Mouse (Mus musculus) T-helper 2 cell (primary cell): ENCODE measurements around the gene Slc41a1.
"Not testable (repeated sequence)": the region's sequence is repeated elsewhere in the genome, so short reads cannot be mapped to it uniquely, and the experiment has no call there.

Source experiments
- in situ Hi-C: fragments of 300-600 bp; cut with MboI, MseI; formaldehyde crosslinking; loops from one replicate; pipeline ENCODE4 v1.15.1; 2025; ENCODE audit warnings: high pct_unique_total_duplicates

The Slc41a1 gene

DNA sequence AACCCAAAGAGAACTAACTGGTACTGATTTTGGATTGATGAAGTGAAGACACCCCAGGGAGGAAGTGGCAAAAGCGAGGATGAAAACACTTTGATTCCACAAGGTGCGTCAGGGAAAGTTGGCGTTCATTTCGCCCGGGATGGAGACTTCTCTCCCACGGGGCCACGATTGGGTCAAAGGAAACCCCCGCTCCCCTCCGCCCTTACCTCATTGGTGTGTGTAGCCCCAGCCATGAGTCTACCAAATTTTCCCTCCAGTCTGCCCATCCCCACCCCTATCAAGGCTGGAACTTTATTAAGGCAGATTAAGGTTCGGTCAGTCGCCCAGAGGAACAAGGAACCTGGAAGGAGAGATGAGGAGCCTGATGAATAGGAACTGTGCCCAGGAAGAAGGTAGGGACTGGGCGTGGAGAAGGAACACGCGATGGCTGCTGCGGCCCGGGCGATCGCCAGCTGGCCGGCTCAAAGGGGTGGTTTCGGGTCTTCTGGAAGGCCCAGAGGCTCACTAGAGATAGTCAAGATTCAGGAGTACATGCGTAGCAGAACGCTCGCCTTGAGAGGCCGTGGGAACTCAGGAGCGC, at the start of gene Slc41a1:
Gene Slc41a1 (plus strand): TSS at position 287 of the 580 bp plus-strand sequence.
- in situ Hi-C loops: no loop called here

DNA sequence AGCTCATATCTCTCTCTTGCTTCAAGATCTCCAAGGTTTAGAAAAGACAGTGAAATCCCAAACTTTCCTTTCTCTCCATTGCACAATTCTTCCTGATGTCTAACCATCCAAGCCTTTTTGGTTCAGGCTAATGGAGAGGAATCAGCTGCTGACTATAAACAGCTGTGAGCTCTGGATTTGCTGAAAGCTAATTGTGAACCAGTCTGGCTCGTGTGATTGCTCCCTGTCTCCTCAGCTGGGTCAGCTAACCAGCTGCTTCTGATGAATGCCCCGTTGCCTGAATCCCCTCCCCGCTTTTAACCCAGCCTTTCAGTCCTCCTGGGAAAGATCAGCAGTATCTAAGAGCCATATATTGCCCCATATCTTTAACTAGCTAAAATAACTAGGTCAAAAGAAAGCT, 32.7 kb upstream of the Slc41a1 start:
- in situ Hi-C loops: no loop called here

DNA sequence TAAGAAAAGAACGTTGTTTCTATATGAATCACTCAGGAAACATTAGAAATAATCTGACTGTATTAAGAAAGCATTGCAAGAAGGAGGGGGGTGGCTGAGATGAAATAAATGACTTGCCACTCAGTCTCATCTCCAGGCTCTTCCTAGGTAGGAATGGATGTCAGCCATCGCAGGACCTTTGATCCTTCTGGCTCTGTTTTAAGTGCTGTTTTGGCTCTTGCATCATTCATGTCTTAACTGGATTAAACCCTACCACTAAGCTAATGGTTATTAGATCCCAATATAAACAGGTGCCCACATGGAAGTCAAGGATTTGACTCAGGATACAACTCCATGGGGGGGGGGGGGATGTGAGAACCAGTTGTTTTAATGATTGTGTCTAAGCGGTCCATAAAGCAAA, 32.1 kb upstream of the Slc41a1 start:
- in situ Hi-C loops: no loop called here

DNA sequence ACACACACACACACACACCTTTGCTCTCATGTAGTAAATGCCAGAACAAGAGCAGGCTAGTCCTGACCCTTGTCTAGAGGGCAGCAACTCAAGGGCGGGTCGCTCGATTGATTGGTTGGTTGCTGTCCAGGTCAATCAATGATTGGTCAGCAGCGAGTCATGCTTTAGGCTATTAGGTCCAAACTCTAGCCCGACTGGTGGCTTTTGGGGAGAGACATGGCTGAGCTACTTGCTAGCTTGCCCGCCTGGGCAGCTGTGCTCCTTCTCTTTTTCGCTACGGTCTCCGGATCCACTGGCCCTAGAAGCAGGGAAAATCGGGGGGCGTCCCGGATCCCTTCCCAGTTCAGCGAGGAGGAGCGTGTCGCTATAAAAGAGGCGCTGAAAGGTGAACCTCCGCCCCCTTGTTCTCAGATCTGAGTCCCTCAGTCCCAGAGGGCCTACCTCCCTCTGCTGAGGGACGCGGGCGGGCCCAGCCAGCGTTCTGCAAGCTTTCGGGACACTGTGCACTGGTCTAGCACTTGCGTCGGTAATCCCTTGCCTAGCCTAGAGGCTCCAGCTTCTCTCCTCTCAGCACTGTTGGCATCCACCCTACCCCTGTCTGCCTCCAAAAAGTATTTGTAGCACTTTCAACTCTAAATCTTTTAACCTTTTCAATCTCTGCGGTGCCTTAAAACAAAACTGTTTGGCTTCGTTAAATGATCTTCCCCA, 29.9 kb upstream of the Slc41a1 start, which contains the start of gene Pm20d1:
Gene Pm20d1 (plus strand): TSS at position 180 of the 708 bp plus-strand sequence.
- in situ Hi-C loops: no loop called here

DNA sequence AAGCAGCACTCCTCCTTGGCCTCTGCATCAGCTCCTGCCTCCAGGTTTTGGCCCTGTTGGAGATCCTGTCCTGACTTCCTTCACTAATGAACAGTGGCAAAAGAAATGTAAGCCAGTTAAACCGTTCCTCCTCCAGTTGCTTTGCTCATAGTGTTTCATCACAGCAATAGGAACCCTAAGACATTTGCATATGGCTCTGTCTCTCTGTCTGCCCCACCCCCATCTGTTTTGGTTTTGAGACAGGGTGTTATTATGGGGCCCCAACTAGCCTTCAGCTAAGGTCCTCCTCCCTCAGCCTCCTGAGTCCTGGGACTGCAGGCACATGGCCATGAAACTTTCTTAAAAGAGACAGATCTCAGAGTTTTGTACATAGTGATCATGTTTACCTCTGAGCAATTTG, 27.3 kb upstream of the Slc41a1 start:
- in situ Hi-C loops: no loop called here

DNA sequence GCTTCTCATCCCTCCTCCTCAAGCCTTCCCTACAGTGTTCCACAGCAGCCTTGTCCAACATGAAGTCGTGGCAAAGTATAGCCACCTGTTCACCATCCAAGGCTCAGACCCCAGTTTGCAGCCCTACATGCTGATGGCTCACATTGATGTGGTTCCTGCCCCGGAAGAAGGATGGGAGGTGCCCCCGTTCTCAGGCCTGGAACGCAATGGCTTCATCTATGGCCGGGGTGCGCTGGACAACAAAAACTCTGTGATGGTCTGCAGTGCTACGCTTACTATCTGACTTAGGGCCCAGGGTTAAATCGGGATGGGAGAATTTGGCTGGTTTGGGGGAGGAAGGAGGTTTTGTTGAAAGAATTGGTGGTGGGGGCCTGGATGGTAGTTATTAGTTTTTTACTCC, 26.2 kb upstream of the Slc41a1 start:
- in situ Hi-C loops: no loop called here

DNA sequence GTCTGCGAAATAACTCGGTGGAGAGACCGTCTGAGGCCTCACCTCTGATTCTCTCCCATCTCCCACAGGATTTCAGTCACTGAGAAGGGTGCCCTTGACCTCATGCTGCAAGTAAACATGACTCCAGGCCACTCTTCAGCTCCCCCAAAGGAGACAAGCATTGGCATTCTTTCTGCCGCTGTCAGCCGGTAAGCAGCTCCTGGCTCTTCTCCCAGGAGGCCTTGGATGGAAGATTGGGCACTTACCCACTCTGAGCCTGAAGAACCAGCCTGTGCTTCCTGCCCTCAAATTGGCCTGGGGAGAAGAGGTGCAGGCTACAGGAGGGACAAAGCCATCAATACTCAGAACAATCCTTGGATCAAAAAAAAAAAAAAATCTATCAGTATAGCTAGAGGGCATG, 24.6 kb upstream of the Slc41a1 start:
- in situ Hi-C loops: no loop called here

DNA sequence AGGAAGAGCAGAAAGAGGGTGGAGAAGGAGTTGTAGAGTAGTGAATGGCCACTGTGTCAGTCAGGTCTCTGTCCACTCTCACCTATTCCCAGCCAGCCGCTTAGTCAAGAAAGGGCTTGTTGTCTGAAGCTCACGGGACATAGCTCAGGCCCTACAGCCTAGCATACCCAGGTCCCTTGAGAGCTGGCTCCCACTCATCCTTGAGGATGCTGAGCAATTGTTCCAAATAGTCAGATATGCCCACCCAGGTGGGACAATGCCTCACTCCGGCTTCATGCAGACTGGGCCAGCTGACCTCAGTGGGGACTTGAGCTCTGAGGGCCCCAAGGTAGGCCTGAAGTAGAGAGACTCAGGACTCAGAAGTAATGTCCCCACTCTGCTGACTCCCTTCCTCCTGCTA, 23.1 kb upstream of the Slc41a1 start:
- in situ Hi-C loops: no loop called here

DNA sequence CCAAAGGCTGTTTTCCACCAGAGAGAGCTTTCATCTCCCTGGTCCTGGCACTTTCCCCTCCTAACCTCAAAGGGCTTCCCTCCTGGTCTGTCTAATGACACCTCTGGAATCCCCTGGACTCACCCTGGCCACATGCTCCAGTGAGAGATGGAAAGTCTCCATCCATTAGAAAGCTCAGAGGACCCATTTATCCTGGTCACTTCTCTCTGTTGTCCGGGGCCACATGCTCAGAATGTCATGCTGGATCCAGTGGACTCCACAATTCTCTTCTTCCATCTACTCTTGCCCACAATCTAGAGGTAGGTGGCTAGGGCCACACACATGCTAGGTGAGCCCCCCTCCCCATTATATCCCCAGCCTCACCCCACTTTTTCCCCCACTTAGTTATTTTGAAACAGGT, 18.3 kb upstream of the Slc41a1 start:
- in situ Hi-C loops: no loop called here

DNA sequence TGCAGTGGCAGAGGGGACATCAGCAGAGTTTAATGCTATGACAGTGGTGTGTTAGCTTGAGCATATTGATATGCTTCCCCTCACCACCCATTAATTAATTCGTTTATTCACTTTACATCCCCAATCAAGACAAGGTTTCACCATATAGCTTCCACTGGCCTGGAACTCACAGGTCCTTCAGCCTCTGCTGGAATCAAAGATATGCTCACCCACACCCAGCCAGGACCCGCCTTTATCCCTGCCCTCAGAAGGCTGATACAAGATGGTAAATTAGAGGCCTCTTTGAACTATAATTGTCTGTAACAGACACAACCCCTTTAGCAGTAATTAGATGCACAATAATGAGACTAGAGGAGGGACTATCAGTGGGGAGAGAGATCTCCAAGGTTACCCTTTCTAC, 17.6 kb upstream of the Slc41a1 start:
- in situ Hi-C loops: no loop called here

DNA sequence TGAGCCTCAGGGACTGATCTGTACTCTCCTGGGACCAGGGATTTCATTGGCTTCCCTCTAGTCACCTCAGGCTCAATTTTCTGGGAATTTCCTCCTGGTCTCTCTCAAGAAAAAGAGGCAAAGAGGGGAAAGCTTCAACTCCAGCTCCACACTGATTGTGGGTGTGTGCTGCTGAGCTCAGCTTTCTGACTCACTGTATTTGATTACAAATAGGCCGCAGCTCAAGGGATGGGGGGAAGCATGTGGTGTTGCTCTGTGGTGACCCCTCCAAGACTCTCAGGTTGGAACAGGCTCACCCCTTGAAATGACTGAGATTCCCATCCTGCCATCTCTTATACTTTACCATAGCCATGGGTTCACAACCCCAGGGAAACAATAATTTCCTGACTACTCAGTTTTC, 15.9 kb upstream of the Slc41a1 start:
- in situ Hi-C loops: no loop called here

DNA sequence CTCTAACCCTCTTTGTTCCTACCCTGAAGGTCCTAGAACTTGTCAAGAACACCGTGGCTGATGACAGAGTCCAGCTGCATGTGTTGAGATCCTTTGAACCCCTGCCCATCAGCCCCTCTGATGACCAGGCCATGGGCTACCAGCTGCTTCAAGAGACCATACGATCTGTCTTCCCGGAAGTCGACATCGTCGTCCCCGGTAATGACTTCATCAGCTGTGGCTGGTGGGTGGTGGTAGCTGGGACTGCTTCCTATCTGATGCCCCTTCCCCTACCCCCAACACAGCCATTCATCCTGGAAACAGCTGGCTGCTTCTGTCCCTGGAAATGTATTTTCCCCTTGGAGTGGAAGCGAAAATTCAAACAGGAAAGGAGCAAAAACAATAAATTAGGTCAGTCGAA, 15.3 kb upstream of the Slc41a1 start:
- in situ Hi-C loops: no loop called here

DNA sequence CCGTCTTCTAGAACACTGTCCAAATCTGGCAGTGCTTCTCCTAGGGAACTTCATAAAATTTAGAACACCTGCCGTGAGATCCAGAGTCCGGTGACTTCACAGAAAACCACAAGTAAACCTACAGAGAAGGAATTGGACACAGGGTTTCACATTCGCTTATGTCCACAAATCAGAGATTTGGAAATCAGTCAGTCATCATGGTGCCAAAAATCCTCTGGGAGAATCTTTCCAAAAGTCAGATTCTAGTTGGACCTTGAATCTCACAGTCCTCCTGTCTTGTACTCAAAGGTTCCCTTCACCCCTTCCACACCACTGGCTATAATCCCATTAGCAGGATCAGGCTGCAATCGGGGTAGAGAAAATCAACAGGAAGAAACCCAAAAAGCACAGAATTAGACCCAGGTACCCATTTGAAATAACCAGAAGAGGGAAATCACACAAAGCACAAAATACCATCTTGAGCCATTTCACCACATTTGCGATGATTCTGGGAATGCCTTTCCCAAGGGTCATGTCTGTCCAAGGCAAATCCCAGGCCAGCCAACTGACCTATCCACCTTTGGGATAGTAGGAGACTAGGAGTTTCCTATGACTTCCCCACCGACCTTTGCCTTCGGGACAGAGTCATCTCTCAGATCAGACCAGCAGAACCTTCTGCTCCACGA, 14.5 kb upstream of the Slc41a1 start:
- in situ Hi-C loops: no loop called here

DNA sequence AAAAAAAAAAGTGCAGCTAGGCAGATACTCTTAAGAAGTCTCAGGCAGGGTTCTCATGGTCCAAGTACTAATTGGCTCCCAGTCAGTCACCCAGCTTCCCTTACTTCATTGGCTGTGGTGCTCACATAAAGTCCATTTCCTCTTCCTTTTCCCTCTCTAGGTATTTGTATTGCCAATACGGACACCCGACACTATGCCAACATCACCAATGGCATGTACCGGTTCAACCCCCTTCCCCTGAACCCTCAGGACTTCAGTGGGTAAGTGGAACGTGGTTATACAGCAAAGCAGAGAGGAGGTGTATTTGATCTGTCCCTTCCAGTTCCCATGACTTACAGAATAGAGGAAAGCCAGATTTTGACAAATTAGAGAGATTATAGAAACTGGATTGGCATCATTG, 13.6 kb upstream of the Slc41a1 start:
- in situ Hi-C loops: no loop called here

DNA sequence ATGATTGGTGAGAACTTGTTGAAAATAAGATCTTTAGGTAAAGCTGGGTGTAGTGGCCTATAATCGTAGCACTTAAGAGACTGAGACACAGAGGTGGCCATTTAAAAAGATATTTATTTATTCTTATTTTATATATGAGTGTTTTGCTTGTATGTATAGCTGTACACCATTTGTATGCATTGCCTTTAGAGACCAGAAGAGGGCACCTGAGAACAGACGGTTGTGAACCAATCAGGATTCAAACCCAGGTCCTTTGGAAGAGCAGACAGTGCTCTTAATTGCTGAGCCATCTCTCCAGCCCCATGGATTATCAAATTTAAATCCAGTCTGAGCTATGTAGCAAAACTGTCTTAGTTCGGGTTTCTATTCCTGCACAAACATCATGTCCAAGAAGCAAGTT, 13.1 kb upstream of the Slc41a1 start:
- in situ Hi-C loops: no loop called here

DNA sequence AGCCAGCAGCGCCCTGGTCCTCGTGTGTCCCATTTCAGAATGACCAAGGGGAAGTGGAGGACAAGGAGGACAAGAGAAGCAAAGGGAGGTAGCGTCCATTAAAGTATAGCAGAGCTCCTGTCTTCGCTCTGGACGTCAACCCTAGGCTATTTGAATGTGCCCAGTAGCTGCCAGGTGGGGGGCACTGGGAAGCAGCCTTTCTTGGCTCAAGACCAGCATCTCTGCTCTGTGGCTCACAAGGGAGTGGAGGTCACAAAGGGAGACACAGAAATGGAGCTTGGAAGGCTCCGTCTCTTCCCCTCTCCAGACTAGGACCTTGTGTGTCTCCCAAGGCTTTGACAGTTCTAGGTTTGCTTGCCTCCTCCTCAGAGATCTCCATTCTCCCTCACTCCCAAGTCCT, 10.4 kb upstream of the Slc41a1 start:
- in situ Hi-C loops: no loop called here

DNA sequence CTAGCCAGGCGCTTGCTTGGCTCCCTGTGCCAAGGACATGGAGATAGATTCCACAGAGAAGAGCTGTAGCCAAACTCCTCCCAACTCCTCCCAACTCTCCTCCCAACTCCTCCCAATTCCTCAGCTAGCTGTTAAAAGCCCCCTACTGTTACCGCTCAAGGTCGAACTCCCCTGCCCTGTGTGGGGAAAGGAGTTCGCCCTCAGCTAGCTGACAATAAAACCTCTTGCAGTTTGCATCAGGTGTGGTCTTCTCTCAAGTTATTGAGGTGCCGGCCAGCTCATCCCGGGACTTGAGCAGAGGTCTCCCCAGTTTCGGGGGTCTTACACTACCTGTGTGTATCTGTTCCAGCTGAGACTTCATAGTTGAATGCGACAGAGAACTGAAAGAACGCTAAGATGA, 6.9 kb upstream of the Slc41a1 start:
- in situ Hi-C loops: not testable (repeated sequence)

DNA sequence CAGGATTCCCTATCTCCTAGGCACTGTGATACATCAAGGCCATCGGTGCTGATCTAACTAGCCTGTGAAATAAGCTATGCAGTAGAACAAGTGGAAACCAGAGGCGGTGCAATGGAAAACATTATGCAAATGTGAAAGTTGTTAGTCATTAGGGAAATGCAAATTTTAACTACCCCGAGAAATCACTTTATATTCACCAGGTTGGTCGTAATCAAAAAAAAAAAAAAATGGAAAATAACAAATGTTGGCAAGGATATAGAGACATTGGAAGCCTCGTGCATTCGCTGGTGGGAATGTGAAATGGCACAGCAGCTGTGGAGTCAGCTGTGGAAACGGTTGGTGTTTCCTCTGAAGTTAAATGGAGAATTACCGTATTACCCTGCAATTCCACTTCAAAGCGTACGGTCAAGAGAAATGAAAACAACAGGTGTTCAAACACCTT, 6.4 kb upstream of the Slc41a1 start:
- in situ Hi-C loops: no loop called here

DNA sequence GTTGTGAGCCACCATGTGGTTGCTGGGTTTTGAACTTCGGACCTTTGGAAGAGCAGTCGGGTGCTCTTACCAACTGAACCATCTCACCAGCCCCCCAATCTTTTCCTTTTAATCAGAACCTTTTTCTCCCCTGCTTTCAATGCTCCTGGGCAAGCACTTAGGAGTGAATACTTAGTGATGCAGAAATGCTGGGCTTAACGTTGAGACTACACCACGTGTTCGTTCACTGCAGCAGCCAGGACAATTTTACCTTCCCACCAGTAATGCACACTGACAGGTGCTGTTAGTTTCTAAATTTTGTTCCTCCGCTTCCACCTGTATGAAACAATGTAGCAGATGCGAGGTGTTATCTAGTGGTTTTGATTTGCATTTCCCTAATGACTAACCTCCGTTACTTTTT, 5.0 kb upstream of the Slc41a1 start:
- in situ Hi-C loops: no loop called here

DNA sequence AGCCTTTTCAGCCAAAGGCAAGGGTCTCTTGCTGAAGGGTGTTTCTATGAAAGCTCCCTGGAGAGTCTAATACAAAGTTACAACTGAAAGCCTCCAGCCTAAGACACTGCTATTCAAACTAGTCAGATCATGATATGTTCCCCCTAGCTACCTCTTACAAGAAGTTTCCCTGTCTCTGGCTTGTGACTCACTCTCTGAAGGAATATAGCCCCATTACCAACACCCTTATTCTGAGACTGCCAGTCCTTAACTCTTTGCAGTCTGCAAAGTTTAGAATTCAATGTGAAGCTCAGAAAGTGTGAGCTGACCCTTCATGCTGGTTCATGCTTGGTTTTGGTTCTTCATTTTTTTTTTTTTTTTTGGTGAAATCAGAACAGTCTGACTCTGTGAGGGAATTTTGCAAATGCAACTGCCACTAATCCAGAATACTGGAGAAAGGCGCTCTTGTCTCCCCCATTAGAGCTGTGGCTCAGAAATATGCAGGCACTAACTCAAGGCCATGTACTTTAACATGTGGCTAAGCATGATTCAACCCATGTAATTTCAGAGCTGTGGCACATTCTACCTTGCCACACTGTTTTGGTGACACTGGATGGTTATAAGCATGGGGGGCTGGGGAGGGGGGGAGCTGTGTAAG, 4.3 kb upstream of the Slc41a1 start:
- in situ Hi-C loops: no loop called here

DNA sequence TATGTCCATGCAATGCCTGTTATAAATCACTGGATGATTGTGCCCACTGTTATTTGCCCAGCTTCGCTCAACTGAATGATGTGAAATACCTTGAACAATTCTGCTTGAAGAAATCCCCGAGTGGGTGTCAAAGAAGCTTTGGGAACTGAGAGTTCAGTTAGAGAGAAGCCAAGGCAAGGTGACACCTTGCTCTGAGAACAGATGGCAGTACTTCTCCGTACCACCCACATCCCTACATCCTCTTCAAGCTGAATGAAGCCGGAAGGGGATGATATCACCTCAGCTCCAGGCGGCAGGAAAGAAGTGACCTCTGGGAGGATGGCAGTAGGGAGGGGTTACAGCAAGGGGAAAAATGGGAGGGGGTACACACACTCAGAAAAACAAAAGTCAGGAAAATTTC, 3.7 kb upstream of the Slc41a1 start:
- in situ Hi-C loops: no loop called here

DNA sequence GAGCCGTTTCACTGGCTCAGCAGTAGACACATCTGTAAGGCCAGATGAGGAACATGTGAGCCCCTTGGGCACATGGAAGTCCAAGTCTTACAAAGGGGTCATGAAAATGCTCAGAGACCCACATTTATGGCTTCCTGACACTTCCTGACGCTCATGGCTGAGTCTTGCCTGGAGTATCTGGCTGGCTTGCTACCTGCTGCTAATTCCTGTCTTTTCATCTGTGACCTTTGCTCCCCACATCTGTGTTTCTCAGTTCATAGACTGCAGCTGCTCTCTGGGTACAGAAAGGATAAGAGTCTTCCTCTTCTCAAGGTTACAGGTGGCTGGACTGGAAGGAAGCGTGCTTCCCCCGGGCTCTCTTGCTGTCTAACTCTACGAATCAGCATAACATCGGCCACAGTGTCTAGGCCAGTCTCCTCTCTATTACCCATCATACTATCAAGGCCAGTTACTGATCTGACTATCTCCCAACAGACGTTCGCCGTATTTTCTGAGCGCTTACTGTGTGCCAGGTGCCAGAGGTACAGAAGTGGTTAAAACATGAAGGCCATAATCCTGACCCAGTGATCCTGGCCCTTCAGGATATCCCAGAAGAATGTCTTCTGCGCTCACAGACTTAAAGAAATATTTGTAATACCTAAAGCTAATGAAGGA, 2.6 kb upstream of the Slc41a1 start:
- in situ Hi-C loops: no loop called here
